Mouse (Mus musculus): ENCODE measurements around the gene Rad51d. TPM values are rescaled to one million over a fixed set of nuclear protein-coding genes. Genes with fewer than 3 reads are reported as not detected.

Rad51d gene
- polyA plus RNA-seq, 1 experiment from 2014 or later = 15.2 TPM

DNA sequence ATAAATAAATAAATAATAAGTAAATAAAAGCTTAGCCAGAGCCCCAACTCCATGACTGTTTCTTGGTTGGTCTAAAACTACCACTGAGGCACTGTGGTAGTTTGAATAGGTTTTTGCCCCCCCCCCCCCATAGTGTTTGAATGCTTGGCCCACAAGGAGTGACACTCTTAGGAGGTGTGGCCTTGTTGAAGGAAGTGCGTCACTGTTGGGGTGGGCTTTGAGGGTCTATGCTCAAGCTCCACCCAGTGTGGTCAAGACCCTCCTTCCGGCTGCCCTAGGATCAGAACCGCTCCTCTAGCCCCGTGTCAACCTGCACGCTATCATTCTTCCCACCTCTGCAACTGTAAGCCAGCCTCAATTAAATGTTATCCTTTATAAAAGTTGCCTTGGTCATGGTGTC lies 14.8 kb downstream of the Rad51d start:
- no peaks in the 10 kb centered on the region for H3K27me3 ChIP-seq (replicated peaks; ENCODE audit: control insufficient read depth, insufficient read depth, low read length)
- WGBS = 96% methylated on average over 5 of the region's 5 CpGs
- ATAC-seq = no peak
- no peak overlapping the region for H3K27ac ChIP-seq (ENCODE audit: low read length)
- H3K4me3 ChIP-seq (replicated peaks; ENCODE audit: low read length) = no peak overlapping the region
- no peak overlapping the region for H3K9ac ChIP-seq (replicated peaks; ENCODE audit: low read depth, low read length)
- no peaks in the 10 kb centered on the region for H3K36me3 ChIP-seq (ENCODE audit: control insufficient read depth, insufficient read depth)
- H3K4me1 ChIP-seq (replicated peaks; ENCODE audit: control insufficient read depth, insufficient read depth, low read length) = 0 out of 2 replicates have a peak, but pooled peaks cover 2% of the 10 kb centered on the region
- H3K4me2 ChIP-seq (ENCODE audit: low read length) = no peak overlapping the region
- no peaks in the 10 kb centered on the region for H3K9me3 ChIP-seq (ENCODE audit: control insufficient read depth, low read length)

GRCm38 (mm10) chr11:82874924-82875323 lies 15.5 kb downstream of the Rad51d start:
- Histone ChIP-seq H3K27ac (ENCODE audit: low read length) (no peak overlapping the region), H3K9ac (replicated peaks; ENCODE audit: low read depth, low read length) (no peak overlapping the region), H3K4me1 (replicated peaks; ENCODE audit: control insufficient read depth, insufficient read depth, low read length) (0 out of 2 replicates have a peak, but pooled peaks cover 6% of the 10 kb centered on the region), H3K4me2 (ENCODE audit: low read length) (no peak overlapping the region), H3K4me3 (replicated peaks; ENCODE audit: low read length) (no peak overlapping the region), H3K9me3 (ENCODE audit: control insufficient read depth, low read length) (no peaks in the 10 kb centered on the region), H3K36me3 (ENCODE audit: control insufficient read depth, insufficient read depth) (no peaks in the 10 kb centered on the region), H3K27me3 (replicated peaks; ENCODE audit: control insufficient read depth, insufficient read depth, low read length) (no peaks in the 10 kb centered on the region)
- 85% methylated on average over 5 of the region's 5 CpGs for WGBS
- ATAC-seq = no peak

- no peaks in the 10 kb centered on the region for H3K9me3 ChIP-seq (ENCODE audit: control insufficient read depth, low read length)
- peak; percentile 97 for ATAC-seq
- peak within 1 kb of the TSS; percentile 58 for H3K4me3 ChIP-seq (replicated peaks; ENCODE audit: low read length)
- no peak within 1 kb of the TSS for H3K27ac ChIP-seq (ENCODE audit: low read length)
- H3K27me3 ChIP-seq (replicated peaks; ENCODE audit: control insufficient read depth, insufficient read depth, low read length) = no peaks in the 10 kb centered on the region
- H3K4me2 ChIP-seq (ENCODE audit: low read length) = peak within 1 kb of the TSS; percentile 48
- H3K36me3 ChIP-seq (ENCODE audit: control insufficient read depth, insufficient read depth) = no peaks in the 10 kb centered on the region
- peaks cover 16% of the 10 kb centered on the region for H3K4me1 ChIP-seq (replicated peaks; ENCODE audit: control insufficient read depth, insufficient read depth, low read length)
- under 1% methylated on average over 39 of the region's 43 CpGs for WGBS
- H3K9ac ChIP-seq (replicated peaks; ENCODE audit: low read depth, low read length) = peak within 1 kb of the TSS; percentile 55
These were observed 19.4 kb downstream of the Rad51d start, which contains the start of gene Rffl for GRCm38 (mm10) chr11:82871031-82871446. Gene Rffl (minus strand): TSS chr11:82871210.

GRCm38 (mm10) chr11:82870173-82871030 lies 20.0 kb downstream of the Rad51d start:
- WGBS = 6% methylated on average over 36 of the region's 36 CpGs
- Histone ChIP-seq H3K4me2 (ENCODE audit: low read length) (peak overlapping the region; percentile 48), H3K27ac (ENCODE audit: low read length) (no peak overlapping the region), H3K4me1 (replicated peaks; ENCODE audit: control insufficient read depth, insufficient read depth, low read length) (peaks cover 16% of the 10 kb centered on the region), H3K36me3 (ENCODE audit: control insufficient read depth, insufficient read depth) (no peaks in the 10 kb centered on the region), H3K9me3 (ENCODE audit: control insufficient read depth, low read length) (no peaks in the 10 kb centered on the region), H3K9ac (replicated peaks; ENCODE audit: low read depth, low read length) (peak overlapping the region; percentile 55), H3K4me3 (replicated peaks; ENCODE audit: low read length) (peak overlapping the region; percentile 58), H3K27me3 (replicated peaks; ENCODE audit: control insufficient read depth, insufficient read depth, low read length) (no peaks in the 10 kb centered on the region)
- peak; percentile 21 for ATAC-seq

DNA sequence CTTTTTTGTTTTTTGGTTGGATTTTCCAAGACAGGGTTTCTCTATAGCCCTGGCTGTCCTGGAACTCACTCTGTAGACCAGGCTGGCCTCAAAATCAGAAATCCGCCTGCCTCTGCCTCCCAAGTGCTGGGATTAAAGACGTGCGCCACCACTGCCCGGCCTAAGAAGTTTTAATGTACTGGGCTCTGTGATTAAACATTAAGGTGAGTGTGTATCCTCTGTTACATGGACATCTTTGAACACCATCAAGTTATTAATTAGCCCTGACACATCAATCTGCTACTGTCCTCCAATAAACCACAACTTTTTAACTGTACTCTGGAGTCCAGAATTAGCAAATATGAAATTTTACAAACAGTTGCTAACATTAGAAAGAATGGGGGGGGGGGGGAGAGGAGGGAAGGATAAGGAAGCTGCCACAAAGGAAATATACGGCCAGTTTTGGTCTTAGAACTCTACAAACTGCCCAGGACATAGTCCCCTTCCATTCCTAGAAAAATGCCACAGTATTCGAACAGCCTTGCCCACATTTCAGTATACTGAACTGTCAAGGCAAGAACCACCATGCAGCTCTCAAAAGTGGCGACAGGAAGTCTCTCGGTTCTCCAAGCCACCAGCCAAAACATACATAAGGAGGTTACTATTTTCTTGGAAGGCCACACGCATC lies 20.8 kb downstream of the Rad51d start:
- Histone ChIP-seq H3K36me3 (ENCODE audit: control insufficient read depth, insufficient read depth) (no peaks in the 10 kb centered on the region), H3K27ac (ENCODE audit: low read length) (no peak overlapping the region), H3K9ac (replicated peaks; ENCODE audit: low read depth, low read length) (no peak overlapping the region), H3K4me3 (replicated peaks; ENCODE audit: low read length) (peak overlapping the region; percentile 58), H3K9me3 (ENCODE audit: control insufficient read depth, low read length) (no peaks in the 10 kb centered on the region), H3K4me2 (ENCODE audit: low read length) (peak overlapping the region; percentile 48), H3K27me3 (replicated peaks; ENCODE audit: control insufficient read depth, insufficient read depth, low read length) (no peaks in the 10 kb centered on the region), H3K4me1 (replicated peaks; ENCODE audit: control insufficient read depth, insufficient read depth, low read length) (peaks cover 16% of the 10 kb centered on the region)
- ATAC-seq = no peak
- WGBS = 63% methylated on average over 9 of the region's 9 CpGs

GRCm38 (mm10) chr11:82867956-82868355 lies 22.5 kb downstream of the Rad51d start:
- peaks cover 22% of the 10 kb centered on the region for H3K4me1 ChIP-seq (replicated peaks; ENCODE audit: control insufficient read depth, insufficient read depth, low read length)
- no peak overlapping the region for H3K27ac ChIP-seq (ENCODE audit: low read length)
- no peaks in the 10 kb centered on the region for H3K36me3 ChIP-seq (ENCODE audit: control insufficient read depth, insufficient read depth)
- 44% methylated on average over 5 of the region's 5 CpGs for WGBS
- no peak overlapping the region for H3K4me3 ChIP-seq (replicated peaks; ENCODE audit: low read length)
- no peaks in the 10 kb centered on the region for H3K9me3 ChIP-seq (ENCODE audit: control insufficient read depth, low read length)
- ATAC-seq = no peak
- H3K9ac ChIP-seq (replicated peaks; ENCODE audit: low read depth, low read length) = no peak overlapping the region
- H3K4me2 ChIP-seq (ENCODE audit: low read length) = no peak overlapping the region
- H3K27me3 ChIP-seq (replicated peaks; ENCODE audit: control insufficient read depth, insufficient read depth, low read length) = no peaks in the 10 kb centered on the region

GRCm38 (mm10) chr11:82866850-82867564 lies 23.4 kb downstream of the Rad51d start:
- H3K36me3 ChIP-seq (ENCODE audit: control insufficient read depth, insufficient read depth) = no peaks in the 10 kb centered on the region
- H3K9ac ChIP-seq (replicated peaks; ENCODE audit: low read depth, low read length) = no peak overlapping the region
- no peaks in the 10 kb centered on the region for H3K27me3 ChIP-seq (replicated peaks; ENCODE audit: control insufficient read depth, insufficient read depth, low read length)
- no peak overlapping the region for H3K4me2 ChIP-seq (ENCODE audit: low read length)
- H3K9me3 ChIP-seq (ENCODE audit: control insufficient read depth, low read length) = no peaks in the 10 kb centered on the region
- 29% methylated on average over 7 of the region's 7 CpGs for WGBS
- H3K27ac ChIP-seq (ENCODE audit: low read length) = no peak overlapping the region
- ATAC-seq = no peak
- peaks cover 28% of the 10 kb centered on the region for H3K4me1 ChIP-seq (replicated peaks; ENCODE audit: control insufficient read depth, insufficient read depth, low read length)
- H3K4me3 ChIP-seq (replicated peaks; ENCODE audit: low read length) = no peak overlapping the region

DNA sequence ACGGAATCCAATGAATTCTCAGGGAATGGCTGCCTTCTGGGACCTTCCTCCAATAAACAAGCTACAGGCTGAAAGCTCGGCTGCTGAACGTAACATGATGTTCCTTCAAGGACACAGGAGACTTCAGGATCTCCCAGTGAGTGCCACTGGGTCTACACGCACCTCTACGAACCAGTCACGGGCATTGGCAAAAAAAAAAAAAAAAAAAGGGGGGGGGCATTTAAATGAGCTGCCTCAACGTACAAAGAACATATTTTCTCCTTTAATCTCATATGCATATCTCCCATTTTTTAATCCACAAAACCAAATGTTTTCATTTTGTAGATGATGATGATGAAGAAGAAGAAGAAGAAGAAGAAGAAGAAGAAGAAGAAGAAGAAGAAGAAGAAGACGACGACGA lies 24.5 kb downstream of the Rad51d start:
- Histone ChIP-seq H3K27me3 (replicated peaks; ENCODE audit: control insufficient read depth, insufficient read depth, low read length) (no peaks in the 10 kb centered on the region), H3K36me3 (ENCODE audit: control insufficient read depth, insufficient read depth) (no peaks in the 10 kb centered on the region), H3K4me1 (replicated peaks; ENCODE audit: control insufficient read depth, insufficient read depth, low read length) (peaks cover 35% of the 10 kb centered on the region), H3K9me3 (ENCODE audit: control insufficient read depth, low read length) (no peaks in the 10 kb centered on the region), H3K4me3 (replicated peaks; ENCODE audit: low read length) (no peak overlapping the region), H3K27ac (ENCODE audit: low read length) (no peak overlapping the region), H3K4me2 (ENCODE audit: low read length) (no peak overlapping the region), H3K9ac (replicated peaks; ENCODE audit: low read depth, low read length) (no peak overlapping the region)
- WGBS = 84% methylated on average over 10 of the region's 10 CpGs
- no peak for ATAC-seq

DNA sequence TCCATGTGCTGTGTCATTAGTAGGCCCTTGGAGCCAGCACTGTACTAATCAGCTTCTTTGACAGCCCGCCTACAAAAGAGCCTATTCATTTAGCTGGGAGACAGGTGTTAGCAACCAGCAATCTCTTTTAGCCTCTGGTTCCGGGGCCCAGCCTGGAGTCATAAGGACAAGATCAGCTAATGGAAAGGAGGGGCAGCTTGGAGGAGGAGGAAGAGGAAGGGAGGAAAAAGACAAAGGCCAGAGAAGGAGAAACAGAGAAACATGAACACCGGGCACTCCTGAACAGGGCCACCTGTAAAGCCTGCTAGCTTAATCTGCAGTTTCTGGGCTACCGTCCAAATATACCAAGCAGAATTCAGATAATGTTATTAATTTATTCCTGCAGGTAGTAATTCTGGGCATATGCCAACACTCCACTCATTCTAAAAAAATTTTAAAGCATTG lies 26.9 kb downstream of the Rad51d start:
- no peak overlapping the region for H3K4me2 ChIP-seq (ENCODE audit: low read length)
- WGBS = 8% methylated on average over 4 of the region's 4 CpGs
- H3K27me3 ChIP-seq (replicated peaks; ENCODE audit: control insufficient read depth, insufficient read depth, low read length) = no peaks in the 10 kb centered on the region
- H3K4me3 ChIP-seq (replicated peaks; ENCODE audit: low read length) = no peak overlapping the region
- no peaks in the 10 kb centered on the region for H3K36me3 ChIP-seq (ENCODE audit: control insufficient read depth, insufficient read depth)
- H3K27ac ChIP-seq (ENCODE audit: low read length) = peak overlapping the region; percentile 72
- peaks cover 28% of the 10 kb centered on the region for H3K4me1 ChIP-seq (replicated peaks; ENCODE audit: control insufficient read depth, insufficient read depth, low read length)
- no peaks in the 10 kb centered on the region for H3K9me3 ChIP-seq (ENCODE audit: control insufficient read depth, low read length)
- peak; percentile 79 for ATAC-seq
- no peak overlapping the region for H3K9ac ChIP-seq (replicated peaks; ENCODE audit: low read depth, low read length)
